Mouse (Mus musculus): ENCODE results near the gene Apoa5.
A peak's percentile ranks its signal among the peaks of the same experiment; 100 is the strongest.

The Apoa5 gene

DNA sequence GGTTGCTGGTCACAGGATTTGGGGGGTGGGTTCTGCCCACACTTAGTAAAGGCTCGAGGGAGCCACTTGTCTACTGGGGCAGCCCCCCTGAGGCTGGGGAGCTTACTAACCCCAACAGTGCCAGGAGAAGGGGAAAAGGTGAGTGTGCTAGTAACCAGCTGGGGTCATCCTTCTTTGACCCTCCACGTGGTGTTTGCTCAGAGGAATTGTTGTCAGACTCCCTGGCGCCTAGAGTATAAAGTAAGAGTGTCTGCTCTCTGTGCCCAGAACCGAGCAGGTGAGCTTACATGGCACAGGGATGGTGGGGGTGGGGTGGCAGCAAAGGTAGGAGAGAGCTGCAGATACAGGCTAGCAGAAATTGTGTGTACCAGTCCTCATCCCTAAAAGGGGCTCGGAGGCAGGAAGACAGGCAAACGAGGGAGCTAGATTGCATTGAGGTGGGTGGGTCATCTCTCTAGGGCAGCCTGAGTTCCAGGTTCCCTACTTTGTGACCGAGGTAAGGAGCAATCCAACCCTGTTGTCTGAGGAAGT lies at the start of gene Apoa5:
Gene Apoa5, plus strand, starts transcription at position 291 of the 531 bp plus-strand sequence.
- no peak for DNase-seq (ENCODE audit: low read depth)

DNA sequence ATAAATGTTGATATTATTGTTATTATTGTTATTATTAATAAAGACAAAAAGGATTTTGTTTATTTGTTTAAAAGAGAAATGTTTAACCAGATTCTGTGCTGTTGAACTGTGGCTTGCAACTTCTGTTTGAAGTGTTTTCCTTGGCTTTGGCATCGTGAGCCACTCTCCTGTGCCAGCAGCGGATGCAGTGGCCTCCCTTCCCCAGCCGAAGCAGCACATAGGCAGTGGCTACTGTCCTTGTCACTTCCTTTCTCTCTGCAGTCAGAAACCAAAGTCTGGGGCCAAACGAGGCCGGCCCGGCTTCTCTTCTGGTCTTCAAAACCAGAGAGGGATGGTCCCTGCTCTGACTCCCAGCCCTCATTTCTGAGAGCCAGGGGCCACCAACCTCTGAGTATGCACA lies 45.3 kb upstream of the Apoa5 start:
- no peak for DNase-seq (ENCODE audit: low read depth)

DNA sequence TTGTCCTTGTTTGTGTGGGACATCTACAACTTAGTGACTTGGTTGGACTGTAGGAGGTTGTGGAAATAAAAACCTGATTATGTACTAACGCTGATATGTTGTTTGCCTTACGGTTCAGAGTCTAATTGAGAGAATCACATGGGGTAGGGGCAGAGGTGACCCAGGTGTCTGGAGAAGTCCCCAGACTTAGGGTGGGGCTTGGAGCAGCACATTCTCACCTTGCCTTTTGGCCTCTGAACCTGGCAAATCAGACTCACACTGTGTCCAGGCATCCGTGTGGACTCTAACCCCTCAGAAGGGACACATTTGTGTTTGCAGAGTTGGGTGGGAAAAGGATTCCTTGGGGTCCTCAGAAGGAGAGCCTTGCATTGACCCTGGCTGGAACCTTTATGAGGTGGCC lies 44.3 kb upstream of the Apoa5 start:
- DNase-seq (ENCODE audit: low read depth): no peak

DNA sequence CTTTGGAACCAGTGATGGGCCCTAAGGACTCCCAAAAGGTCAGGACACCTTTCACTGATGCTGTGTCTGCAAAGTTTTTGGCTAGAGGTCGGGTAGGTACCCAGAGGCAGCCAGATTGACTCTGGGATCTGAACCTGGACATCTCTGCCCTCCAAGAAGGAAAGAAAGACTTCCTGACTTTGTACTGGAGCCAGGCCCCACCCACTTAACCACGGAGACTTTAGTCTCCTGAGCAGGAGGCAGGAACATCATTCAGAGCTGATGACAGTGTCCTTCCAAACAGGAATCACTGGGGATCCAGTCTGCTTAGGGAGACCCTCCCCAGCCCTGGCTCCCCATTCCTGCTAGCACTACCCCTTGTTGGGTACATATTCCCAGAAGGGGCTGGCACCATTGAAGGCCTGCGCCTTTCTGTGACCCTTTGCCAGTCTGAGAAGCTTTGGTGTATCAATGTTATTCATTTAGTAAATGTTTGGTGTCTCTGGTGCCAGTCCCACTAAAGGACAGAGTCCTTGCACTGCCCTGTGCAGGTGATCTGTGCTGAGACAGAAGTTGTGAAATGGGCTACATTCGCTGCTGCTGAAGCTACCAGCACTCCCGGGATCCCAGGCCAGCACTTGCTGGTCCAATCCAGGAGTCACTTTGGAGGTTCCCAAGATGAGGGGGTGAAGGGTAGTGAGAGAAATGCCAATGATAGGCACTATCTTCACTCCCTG lies 43.3 kb upstream of the Apoa5 start:
- DNase-seq (ENCODE audit: low read depth): no peak

DNA sequence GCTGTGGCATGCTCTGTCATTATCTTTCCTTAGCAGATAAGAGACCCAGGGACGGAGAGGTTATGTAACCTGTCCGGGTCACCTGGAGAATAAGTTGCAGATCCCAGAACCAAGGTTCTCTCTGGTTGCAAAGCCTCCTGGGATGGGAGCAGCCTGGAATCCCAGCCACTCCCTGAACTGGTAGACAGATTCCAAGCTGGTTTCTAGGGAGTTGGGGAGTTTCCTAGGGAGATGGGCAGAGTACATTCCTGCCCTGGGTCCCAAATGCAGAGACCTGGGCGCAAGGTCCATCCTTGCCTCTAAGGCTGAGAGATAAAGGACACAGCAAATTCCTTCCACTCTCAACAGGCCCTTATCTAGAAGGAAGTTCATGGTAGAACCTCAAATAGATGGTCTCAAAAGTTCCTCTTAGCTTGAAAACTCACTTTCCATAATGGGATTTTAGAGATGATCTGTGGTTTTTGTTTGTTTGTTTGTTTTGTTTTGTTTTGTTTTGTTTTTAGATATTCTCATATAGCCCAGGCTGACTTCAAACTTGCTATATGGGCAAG lies 41.3 kb upstream of the Apoa5 start:
- DNase-seq (ENCODE audit: low read depth): no peak

DNA sequence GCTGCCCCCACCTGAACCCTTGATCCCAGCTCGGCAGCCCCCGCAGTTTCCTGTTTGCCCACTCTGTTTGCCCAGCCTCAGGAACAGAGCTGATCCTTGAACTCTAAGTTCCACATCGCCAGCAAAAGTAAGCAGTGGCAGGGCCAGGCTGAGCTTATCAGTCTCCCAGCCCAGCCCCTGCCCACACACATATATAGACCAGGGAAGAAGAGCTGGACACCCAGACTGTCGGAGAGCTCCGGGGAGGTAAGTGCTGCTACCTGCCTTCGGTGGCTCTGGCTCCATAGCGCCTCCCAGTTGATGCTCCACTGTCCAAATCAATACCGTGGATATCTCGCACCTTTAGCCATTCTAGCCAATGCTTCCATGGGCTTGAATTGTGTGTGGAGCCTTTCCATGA lies 39.9 kb upstream of the Apoa5 start, which contains the start of gene Apoa1:
Gene Apoa1, plus strand, starts transcription at position 90 of the 400 bp plus-strand sequence.
- no peak for DNase-seq (ENCODE audit: low read depth)

DNA sequence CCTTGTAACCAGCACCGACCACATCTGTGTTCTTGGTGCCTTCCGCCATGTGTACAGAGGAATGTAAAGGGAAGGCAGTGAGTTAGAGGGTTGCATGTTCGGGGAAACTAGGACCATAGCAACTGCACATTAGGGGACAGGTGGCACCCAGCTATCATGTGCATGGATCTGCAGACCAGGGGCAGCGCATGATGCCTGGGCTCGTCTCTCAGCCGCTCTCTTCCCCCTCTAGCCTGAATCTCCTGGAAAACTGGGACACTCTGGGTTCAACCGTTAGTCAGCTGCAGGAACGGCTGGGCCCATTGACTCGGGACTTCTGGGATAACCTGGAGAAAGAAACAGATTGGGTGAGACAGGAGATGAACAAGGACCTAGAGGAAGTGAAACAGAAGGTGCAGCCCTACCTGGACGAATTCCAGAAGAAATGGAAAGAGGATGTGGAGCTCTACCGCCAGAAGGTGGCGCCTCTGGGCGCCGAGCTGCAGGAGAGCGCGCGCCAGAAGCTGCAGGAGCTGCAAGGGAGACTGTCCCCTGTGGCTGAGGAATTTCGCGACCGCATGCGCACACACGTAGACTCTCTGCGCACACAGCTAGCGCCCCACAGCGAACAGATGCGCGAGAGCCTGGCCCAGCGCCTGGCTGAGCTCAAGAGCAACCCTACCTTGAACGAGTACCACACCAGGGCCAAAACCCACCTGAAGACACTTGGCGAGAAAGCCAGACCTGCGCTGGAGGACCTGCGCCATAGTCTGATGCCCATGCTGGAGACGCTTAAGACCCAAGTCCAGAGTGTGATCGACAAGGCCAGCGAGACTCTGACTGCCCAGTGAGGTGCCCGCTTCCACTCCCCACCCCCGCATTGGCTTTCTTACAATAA lies 38.6 kb upstream of the Apoa5 start:
- peak; percentile 59 for DNase-seq (ENCODE audit: low read depth)

DNA sequence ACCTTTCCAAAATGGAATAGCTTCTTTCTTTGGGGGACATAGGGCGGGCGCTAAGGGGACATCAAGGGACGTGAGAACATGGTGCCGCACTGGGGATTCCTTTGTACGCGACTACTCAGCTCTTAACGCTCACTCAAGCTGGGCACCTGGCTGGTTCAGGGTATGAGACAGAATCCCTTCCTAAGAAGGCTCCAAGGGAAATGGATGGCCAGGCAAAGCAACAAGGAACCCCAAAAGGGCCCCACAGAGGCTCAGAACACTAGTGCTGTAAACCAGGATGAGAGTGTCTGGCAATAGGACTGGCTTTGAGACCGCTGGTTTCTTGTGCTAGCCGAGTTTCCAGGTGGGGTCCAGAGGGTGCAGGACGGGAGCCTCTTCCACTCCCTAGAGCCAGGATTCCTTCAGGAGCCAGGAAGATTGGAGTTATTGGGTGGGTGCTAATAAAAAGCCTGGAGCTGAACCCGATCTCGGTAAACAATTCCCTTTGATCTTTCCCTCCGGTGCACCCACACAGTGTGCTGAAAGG lies 37.9 kb upstream of the Apoa5 start:
- DNase-seq (ENCODE audit: low read depth): no peak

DNA sequence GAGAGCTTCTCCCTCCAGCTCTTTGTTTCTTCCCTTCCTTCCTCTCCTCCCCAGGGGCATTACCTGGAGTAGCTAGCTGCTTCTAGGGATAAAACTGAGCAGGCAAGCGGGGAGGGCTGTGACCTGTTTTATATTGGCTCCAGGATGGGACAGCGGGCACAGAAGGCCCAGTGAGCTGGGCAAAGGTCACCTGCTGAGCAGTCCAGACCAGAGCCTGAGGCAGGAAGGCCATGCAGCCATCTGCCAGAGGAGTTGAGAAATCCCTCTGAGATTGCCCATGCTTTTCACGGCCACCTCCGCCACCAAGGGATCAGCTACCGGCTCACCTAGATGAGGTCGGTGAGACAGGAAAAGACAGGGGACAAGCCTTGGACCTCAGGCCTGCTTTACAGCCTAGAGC lies 33.2 kb upstream of the Apoa5 start:
- DNase-seq (ENCODE audit: low read depth): no peak

DNA sequence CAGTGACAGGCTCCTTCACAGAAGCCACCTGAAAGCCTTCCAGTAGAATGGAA lies 33.0 kb upstream of the Apoa5 start, which contains the start of gene Apoc3:
Gene Apoc3, minus strand, starts transcription at position 41 of the 53 bp plus-strand sequence.
- no peak for DNase-seq (ENCODE audit: low read depth)

DNA sequence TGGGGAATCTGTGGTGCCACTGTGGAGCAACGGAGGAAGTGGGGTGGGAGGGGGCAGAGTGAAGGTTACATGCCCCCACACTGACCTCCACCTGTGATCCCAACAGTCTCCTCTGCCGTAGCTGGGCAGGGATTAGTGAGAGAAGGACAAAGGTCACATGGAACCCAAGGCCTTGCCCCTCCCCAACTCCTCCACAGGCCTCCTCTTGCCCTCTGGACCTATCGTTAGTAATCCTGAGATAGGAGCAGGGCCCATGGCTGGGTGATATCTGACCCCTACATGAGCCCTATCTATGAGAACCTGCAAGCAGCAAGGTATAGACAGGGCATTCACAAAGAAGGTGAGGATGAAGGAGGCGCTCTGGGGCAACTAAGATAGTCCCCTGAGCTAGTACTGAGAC lies 32.8 kb upstream of the Apoa5 start:
- no peak for DNase-seq (ENCODE audit: low read depth)

DNA sequence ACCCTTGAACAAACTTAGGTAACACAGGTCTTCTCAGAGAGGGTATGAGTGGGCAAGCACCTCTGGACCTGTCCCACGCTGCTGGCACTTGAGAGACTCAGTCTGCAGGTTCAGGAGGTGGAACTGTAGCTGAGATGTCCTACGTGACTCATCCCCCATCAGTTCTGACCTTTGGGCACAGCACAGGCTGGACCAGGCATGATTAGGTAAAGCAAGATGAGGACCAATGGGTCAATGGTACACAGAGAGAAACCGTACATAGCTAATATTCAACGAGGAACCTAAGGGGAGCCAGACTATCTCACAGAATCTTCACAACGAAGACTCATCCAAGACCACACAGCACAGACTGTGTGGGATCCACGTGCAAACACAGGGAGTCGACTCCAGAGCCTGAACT lies 29.6 kb upstream of the Apoa5 start:
- no peak for DNase-seq (ENCODE audit: low read depth)

DNA sequence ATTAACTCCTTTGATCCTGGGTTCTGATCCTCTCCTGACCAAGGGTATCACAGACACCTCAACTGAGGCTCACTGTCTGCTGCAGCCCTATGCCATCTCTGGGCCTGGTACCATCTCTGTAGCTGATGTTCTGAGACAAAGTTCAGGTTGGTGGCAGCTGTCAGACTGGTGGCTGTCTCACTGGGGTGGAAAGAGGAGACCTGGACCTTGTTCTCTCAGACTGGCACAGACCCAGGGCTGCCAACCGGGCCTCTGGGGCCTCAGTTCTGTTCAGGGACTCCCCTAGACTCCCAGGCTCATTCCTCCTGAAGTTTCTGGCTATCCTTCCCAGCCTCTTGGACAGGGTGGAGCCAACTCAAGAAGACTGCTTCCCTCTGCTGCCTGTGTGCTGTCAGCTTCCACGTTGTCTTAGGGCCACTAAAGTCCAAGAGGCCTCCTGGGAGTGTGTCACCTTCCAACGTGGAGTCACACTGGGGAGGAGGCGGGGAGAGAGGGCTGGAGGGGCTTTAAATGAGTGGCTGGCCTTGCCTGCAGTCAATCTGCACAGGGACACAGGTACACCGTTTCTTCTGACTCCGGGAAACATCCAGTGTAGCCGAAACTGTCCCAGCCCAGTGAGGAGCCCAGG lies 27.8 kb upstream of the Apoa5 start, which contains the start of gene Apoa4:
Gene Apoa4, plus strand, starts transcription at position 171 of the 628 bp plus-strand sequence.
- no peak for DNase-seq (ENCODE audit: low read depth)

DNA sequence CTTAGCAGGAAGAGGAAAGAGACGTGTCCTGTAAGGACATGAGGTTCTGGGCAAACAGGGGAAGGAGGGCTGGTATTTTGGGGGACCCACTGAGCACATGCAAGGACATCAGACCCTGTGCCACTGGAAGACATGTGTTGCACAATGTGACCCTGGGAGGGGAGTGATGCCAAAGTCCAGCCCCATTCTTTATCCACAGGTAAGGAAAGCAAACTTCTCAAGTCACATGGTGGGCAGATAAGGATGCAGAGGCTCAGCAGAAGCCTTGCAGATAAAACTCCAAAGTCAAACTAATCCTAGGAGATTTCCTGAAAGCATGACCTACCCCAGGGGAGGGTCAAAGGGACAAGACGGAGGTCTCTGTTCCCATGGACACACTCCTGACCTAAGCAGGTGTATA lies 26.6 kb upstream of the Apoa5 start:
- DNase-seq (ENCODE audit: low read depth): no peak

DNA sequence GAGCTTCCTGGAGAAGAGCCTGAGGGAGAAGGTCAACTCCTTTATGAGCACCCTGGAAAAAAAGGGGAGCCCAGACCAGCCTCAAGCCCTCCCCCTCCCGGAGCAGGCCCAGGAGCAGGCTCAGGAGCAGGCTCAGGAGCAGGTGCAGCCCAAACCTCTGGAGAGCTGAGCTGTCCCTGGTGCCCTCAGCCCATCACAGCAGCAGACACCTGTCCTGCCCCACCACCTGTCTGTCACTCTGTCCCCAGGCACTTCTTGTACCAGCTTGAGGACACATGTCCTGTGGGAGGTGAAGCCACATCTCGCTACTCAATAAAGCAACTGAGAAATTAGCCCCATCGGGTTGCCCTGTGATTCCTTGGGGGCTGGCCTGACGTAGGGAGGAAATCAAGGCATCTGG lies 25.3 kb upstream of the Apoa5 start:
- DNase-seq (ENCODE audit: low read depth): no peak

DNA sequence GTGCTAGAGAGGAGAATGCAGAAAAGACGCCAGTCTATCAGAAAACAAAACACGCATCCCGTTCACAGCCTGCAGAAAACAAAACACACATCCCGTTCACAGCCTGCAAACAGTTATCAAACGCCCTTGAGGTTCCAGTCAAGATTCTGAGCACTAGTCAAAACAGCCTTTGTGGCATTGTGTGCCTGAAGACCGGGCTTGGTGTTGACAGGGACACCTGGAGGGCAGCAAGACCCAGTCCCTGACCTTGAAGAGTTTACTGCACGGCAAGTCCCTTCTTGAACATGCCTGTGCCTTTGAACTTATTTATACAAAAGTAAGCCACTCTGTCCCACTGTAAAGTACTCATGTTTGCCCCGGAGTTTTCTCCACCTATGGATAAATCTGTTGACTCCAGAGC lies 24.8 kb upstream of the Apoa5 start:
- no peak for DNase-seq (ENCODE audit: low read depth)

DNA sequence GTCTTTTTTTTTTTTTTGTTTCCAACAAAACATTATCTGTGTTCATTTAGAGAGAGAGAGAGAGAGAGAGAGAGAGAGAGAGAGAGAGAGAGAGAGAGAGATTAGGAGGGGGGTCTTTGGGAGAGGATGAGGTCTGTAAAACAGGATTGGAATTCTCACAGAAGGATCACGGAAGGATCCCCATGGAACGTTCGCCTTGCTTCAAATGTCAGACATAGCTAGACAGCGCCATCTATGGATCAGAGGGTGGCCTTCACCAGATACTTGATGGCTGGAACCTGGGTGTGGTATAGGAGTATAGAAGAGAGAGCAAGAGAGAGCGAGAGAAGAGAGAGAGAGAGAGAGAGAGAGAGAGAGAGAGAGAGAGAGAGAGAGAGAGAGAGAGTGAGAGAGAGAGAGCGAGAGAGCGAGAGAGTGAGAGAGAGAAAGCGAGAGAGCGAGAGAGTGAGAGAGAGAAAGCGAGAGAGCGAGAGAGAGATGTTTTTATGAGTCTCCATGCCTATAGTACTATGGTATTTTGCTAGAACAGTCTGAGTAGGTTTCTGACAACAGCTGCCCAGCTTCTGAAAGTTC lies 21.6 kb upstream of the Apoa5 start:
- DNase-seq (ENCODE audit: low read depth): peak; percentile 79

DNA sequence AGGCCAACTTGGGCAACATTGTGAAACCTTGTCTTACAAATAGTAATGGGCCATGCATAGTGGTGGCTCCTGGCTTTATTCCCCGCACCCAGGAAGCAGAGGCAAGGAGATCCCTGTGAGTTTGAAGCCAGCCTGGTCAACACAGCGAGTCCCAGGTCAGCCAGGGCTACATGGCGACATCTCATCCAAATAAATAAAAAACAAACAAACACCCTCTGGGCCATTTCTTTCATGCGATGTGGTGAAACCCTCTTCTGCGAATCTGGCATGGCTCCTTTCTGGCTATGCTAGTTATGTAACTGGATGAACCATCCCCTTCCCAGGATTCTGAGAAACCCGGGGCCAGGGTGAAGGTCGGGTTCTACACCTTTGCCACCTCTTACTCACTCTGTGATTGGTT lies 12.3 kb upstream of the Apoa5 start:
- DNase-seq (ENCODE audit: low read depth): no peak

DNA sequence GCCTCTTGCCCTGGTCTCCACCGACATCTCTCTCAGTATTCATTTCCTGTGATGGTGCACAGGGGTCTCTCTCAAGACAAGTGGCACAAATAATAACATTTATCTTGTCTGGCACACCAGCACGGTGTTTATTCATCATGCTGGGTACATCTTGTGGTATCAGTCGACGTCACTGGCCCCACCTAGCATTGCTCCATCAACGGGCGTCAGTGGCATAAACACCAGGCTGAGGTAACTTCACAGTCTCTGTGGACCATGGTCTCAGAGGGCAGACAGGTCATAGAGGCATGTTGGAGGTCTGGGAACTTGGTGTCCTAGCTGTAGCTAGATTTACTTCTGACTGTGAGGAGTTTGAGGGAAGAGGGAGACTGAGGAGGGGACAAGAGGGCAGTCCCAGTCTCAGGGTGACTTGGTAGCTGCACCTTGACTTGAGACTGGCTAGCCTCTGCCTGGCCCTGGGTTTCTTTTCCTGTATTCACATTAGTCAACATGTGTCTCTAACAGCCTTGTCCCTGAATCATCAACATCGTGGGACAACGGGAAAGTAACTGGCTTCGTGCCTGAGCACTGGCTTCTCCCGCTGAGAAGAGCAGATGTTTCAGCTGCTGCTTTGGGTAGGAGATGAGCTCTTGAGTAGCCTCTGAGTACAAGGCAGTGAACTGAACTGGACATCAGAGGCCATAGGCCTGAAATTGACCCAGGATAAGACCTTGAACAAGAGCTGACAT lies 11.6 kb upstream of the Apoa5 start:
- peak; percentile 29 for DNase-seq (ENCODE audit: low read depth)

DNA sequence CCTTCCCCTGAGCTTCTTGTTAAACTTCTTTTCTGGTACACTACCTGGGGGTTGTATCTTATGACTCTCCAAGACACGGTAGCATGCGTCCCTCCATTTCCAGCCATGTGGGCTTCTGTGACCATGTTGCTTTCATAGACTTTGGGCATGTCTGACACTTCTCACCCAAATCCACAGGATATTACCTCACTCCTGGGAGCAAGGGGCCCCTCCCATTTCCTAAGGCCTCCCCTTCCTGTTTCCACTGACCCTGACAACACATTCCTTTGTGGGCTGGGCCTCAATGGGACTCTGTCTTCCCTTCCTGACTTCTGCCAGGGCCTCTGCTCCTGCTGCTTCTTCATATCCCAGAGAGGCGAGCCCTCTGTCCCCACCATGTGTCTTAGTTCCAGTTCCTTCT lies 10.9 kb upstream of the Apoa5 start:
- DNase-seq (ENCODE audit: low read depth): peak; percentile 88

DNA sequence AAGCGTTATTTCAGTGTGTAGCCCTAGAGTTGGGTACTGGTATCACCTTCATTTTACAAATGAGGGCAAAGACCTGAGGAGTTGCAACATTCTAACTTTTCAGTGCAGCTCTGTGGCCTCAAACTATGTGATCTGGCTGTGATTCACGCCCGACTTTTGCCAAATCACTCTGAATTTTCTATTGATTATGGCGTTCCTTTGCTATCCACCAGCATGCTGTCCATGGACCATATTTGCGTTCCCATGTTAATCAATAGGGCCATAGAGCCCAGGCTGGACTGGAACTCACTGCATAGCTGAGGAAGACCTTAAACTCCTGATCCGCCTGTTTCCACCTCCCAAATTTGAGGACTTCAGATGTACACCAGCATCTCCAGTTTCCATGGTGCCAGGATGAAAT lies 9.3 kb upstream of the Apoa5 start:
- no peak for DNase-seq (ENCODE audit: low read depth)

DNA sequence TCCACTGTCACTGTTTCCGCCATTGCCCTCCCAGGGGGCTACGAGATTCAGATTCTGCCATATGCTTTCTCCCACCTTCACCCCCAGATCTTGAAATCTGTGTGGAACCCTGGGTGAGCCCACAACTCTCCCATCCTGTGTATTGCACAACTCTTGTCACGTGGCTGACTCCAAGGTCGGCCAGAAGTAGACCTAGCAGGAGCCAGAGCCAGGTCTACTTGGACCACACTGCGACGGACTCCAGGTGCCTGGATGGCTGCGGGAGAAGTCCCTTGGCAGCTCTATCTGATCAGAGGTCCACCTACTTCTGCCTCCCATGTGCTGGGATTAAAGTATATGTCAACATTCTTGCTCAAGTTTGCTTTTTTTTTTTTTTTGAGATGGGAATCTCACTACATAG lies 7.3 kb upstream of the Apoa5 start:
- peak; percentile 46 for DNase-seq (ENCODE audit: low read depth)

Data from 416B (cell line).